Mouse (Mus musculus) embryonic facial prominence, embryonic 15.5 days (tissue): Measurements from ENCODE around the gene Rin3. TPM values are rescaled to one million over a fixed set of nuclear protein-coding genes. Genes with fewer than 3 reads are reported as not detected.

Experiments used
- ATAC-seq: fragments of 200-750 bp; cut with Nextera tagmentation; 2 replicates; pipeline ENCODE4 v1.8.0; 2017; ENCODE audit warnings: low read depth, moderate TSS enrichment; ENCODE audit not compliant: insufficient number of reproducible peaks, low FRiP score, low TSS enrichment
- H3K27ac ChIP-seq: fragments of 300-500 bp; sonication (generic); replicated peaks from 2 replicates; pipeline ENCODE4 v1.5.1; 2015; ENCODE audit warnings: mild to moderate bottlenecking, inconsistent platforms
- H3K27me3 ChIP-seq: fragments of 300-500 bp; sonication (generic); 2 replicates; pipeline ENCODE4 v1.6.1; 2015; ENCODE audit warnings: inconsistent platforms
- H3K36me3 ChIP-seq: fragments of 300-500 bp; sonication (generic); 2 replicates; pipeline ENCODE4 v1.6.1; 2015; ENCODE audit warnings: mild to moderate bottlenecking, inconsistent platforms
- H3K4me1 ChIP-seq: fragments of 300-500 bp; sonication (generic); 2 replicates; pipeline ENCODE4 v1.6.1; 2015; ENCODE audit warnings: inconsistent platforms
- H3K4me2 ChIP-seq: fragments of 300-500 bp; sonication (generic); replicated peaks from 2 replicates; pipeline ENCODE4 v1.6.1; 2015; ENCODE audit warnings: mild to moderate bottlenecking, inconsistent platforms
- H3K4me3 ChIP-seq: fragments of 300-500 bp; sonication (generic); replicated peaks from 2 replicates; pipeline ENCODE4 v1.5.1; 2015; ENCODE audit warnings: mild to moderate bottlenecking, inconsistent platforms
- H3K9ac ChIP-seq: fragments of 300-500 bp; sonication (generic); 2 replicates; pipeline ENCODE4 v1.6.1; 2015; ENCODE audit warnings: inconsistent platforms
- H3K9me3 ChIP-seq: fragments of 300-500 bp; sonication (generic); replicated peaks from 2 replicates; pipeline ENCODE4 v1.6.1; 2016; ENCODE audit warnings: inconsistent platforms
- WGBS: fragments of 180-500 bp; shearing (Covaris S2); methylation state at CpG from one replicate; pipeline ENCODE4 v1.1.7; 2015; 5-methylcytosine and 5-hydroxymethylcytosine counted together
- polyA plus RNA-seq: library from polyadenylated mRNA; unstranded; fragments of >200 nt; fragmentation: Nextera tagmentation; extraction: Ambion mirVana; gene quantifications from 2 replicates; pipeline ENCODE4 v1.2.1, GENCODE M21; 2015

Gene Rin3
- polyA plus RNA-seq, 1 experiment from 2014 or later = 8.5 TPM

- Histone ChIP-seq H3K9me3 (no peaks in the 10 kb centered on the region), H3K4me1 (peaks cover 11% of the 10 kb centered on the region; the same call in 1 of the 2 replicates), H3K27ac (no peak overlapping the region), H3K36me3 (peaks cover 12% of the 10 kb centered on the region; the same call in 1 of the 2 replicates), H3K9ac (no peak overlapping the region), H3K4me3 (no peak overlapping the region), H3K4me2 (no peak overlapping the region), H3K27me3 (no peaks in the 10 kb centered on the region)
- no peak for ATAC-seq
- 78% methylated on average over 3 of the region's 3 CpGs for WGBS
Measured at GRCm38 (mm10) chr12:102372322-102372721, 89.5 kb downstream of the Rin3 start.

- Histone ChIP-seq H3K9me3 (no peaks in the 10 kb centered on the region), H3K9ac (no peak overlapping the region), H3K36me3 (peaks cover 13% of the 10 kb centered on the region), H3K4me3 (no peak overlapping the region), H3K4me2 (no peak overlapping the region), H3K27me3 (no peaks in the 10 kb centered on the region), H3K4me1 (no peaks in the 10 kb centered on the region), H3K27ac (no peak overlapping the region)
- no peak for ATAC-seq
- WGBS = 84% methylated on average over 8 of the region's 8 CpGs
Measured at GRCm38 (mm10) chr12:102382180-102382579, 99.3 kb downstream of the Rin3 start.

GRCm38 (mm10) chr12:102383288-102383687 lies 100.4 kb downstream of the Rin3 start:
- ATAC-seq = no peak
- Histone ChIP-seq H3K4me2 (no peak overlapping the region), H3K36me3 (peaks cover 13% of the 10 kb centered on the region), H3K9me3 (no peaks in the 10 kb centered on the region), H3K4me1 (no peaks in the 10 kb centered on the region), H3K9ac (no peak overlapping the region), H3K27me3 (no peaks in the 10 kb centered on the region), H3K4me3 (no peak overlapping the region), H3K27ac (no peak overlapping the region)
- 88% methylated on average over 9 of the region's 9 CpGs for WGBS

- 19% methylated on average over 3 of the region's 3 CpGs for WGBS
- Histone ChIP-seq H3K4me2 (no peak overlapping the region), H3K36me3 (peaks cover 16% of the 10 kb centered on the region), H3K9me3 (no peaks in the 10 kb centered on the region), H3K4me3 (no peak overlapping the region), H3K27ac (no peak overlapping the region), H3K9ac (no peak overlapping the region), H3K4me1 (no peaks in the 10 kb centered on the region), H3K27me3 (no peaks in the 10 kb centered on the region; the same call in 1 of the 2 replicates)
- no peak for ATAC-seq
Measured at GRCm38 (mm10) chr12:102384819-102385218, 102.0 kb downstream of the Rin3 start.

GRCm38 (mm10) chr12:102387219-102387917 lies 104.5 kb downstream of the Rin3 start:
- 55% methylated on average over 16 of the region's 16 CpGs for WGBS

GRCm38 (mm10) chr12:102390042-102390441 lies 107.2 kb downstream of the Rin3 start:
- H3K4me3 ChIP-seq = no peak overlapping the region
- no peak for ATAC-seq
- WGBS = 35% methylated on average over 8 of the region's 8 CpGs
- no peaks in the 10 kb centered on the region for H3K9me3 ChIP-seq
- no peaks in the 10 kb centered on the region for H3K4me1 ChIP-seq
- H3K27ac ChIP-seq = no peak overlapping the region
- H3K9ac ChIP-seq = no peak overlapping the region
- peaks cover 15% of the 10 kb centered on the region for H3K36me3 ChIP-seq
- H3K4me2 ChIP-seq = no peak overlapping the region
- H3K27me3 ChIP-seq = no peaks in the 10 kb centered on the region; the same call in 1 of the 2 replicates

More at GRCm38 (mm10) chr12:102387219-102387917, 104.5 kb downstream of the Rin3 start:
- H3K4me2 ChIP-seq = no peak overlapping the region
- no peaks in the 10 kb centered on the region for H3K9me3 ChIP-seq
- no peak overlapping the region for H3K4me3 ChIP-seq
- ATAC-seq = peak; percentile 59; the same call in 1 of the 2 replicates
- H3K27ac ChIP-seq = no peak overlapping the region
- no peaks in the 10 kb centered on the region; the same call in 1 of the 2 replicates for H3K27me3 ChIP-seq
- peaks cover 16% of the 10 kb centered on the region for H3K36me3 ChIP-seq
- H3K4me1 ChIP-seq = no peaks in the 10 kb centered on the region
- H3K9ac ChIP-seq = no peak overlapping the region

GRCm38 (mm10) chr12:102391109-102391508 lies 108.3 kb downstream of the Rin3 start:
- WGBS = 72% methylated on average over 2 of the region's 2 CpGs
- H3K9ac ChIP-seq = no peak overlapping the region
- no peak overlapping the region for H3K27ac ChIP-seq
- H3K9me3 ChIP-seq = no peaks in the 10 kb centered on the region
- peaks cover 18% of the 10 kb centered on the region for H3K36me3 ChIP-seq
- H3K4me3 ChIP-seq = no peak overlapping the region
- H3K4me1 ChIP-seq = no peaks in the 10 kb centered on the region
- no peaks in the 10 kb centered on the region; the same call in 1 of the 2 replicates for H3K27me3 ChIP-seq
- ATAC-seq = no peak
- H3K4me2 ChIP-seq = no peak overlapping the region

GRCm38 (mm10) chr12:102391982-102392381 lies 109.1 kb downstream of the Rin3 start:
- Histone ChIP-seq H3K4me1 (no peaks in the 10 kb centered on the region), H3K36me3 (peaks cover 18% of the 10 kb centered on the region), H3K27me3 (no peaks in the 10 kb centered on the region; the same call in 1 of the 2 replicates), H3K4me3 (no peak overlapping the region), H3K27ac (no peak overlapping the region), H3K9ac (no peak overlapping the region), H3K9me3 (no peaks in the 10 kb centered on the region), H3K4me2 (no peak overlapping the region)
- 58% methylated on average over 4 of the region's 4 CpGs for WGBS
- ATAC-seq = no peak

GRCm38 (mm10) chr12:102394496-102394895 lies 111.6 kb downstream of the Rin3 start:
- no peak overlapping the region for H3K27ac ChIP-seq
- no peaks in the 10 kb centered on the region for H3K9me3 ChIP-seq
- WGBS = 91% methylated on average over 7 of the region's 7 CpGs
- no peak overlapping the region for H3K4me2 ChIP-seq
- H3K4me3 ChIP-seq = no peak overlapping the region
- ATAC-seq = no peak
- no peaks in the 10 kb centered on the region for H3K4me1 ChIP-seq
- H3K9ac ChIP-seq = no peak overlapping the region
- no peaks in the 10 kb centered on the region for H3K27me3 ChIP-seq
- H3K36me3 ChIP-seq = peaks cover 17% of the 10 kb centered on the region

GRCm38 (mm10) chr12:102395537-102395936 lies 112.7 kb downstream of the Rin3 start:
- H3K4me3 ChIP-seq = no peak overlapping the region
- no peak overlapping the region for H3K9ac ChIP-seq
- H3K36me3 ChIP-seq = peaks cover 24% of the 10 kb centered on the region
- H3K4me2 ChIP-seq = no peak overlapping the region
- H3K9me3 ChIP-seq = no peaks in the 10 kb centered on the region
- no peak for ATAC-seq
- H3K27me3 ChIP-seq = no peaks in the 10 kb centered on the region
- H3K4me1 ChIP-seq = no peaks in the 10 kb centered on the region
- H3K27ac ChIP-seq = no peak overlapping the region
- WGBS = 68% methylated on average over 9 of the region's 9 CpGs

- ATAC-seq = no peak
- no peak overlapping the region for H3K4me2 ChIP-seq
- 59% methylated on average over 19 of the region's 19 CpGs for WGBS
- H3K27me3 ChIP-seq = no peaks in the 10 kb centered on the region
- no peak overlapping the region for H3K9ac ChIP-seq
- no peaks in the 10 kb centered on the region for H3K9me3 ChIP-seq
- peaks cover 30% of the 10 kb centered on the region for H3K36me3 ChIP-seq
- H3K4me1 ChIP-seq = no peaks in the 10 kb centered on the region
- no peak overlapping the region for H3K4me3 ChIP-seq
- H3K27ac ChIP-seq = no peak overlapping the region
Measured at GRCm38 (mm10) chr12:102395998-102396991, 113.4 kb downstream of the Rin3 start.
